Mouse (Mus musculus) G1E (cell line): Measurements from ENCODE around the gene Spem1. TPM values are rescaled to one million over a fixed set of nuclear protein-coding genes. Genes with fewer than 3 reads are reported as not detected.

Experiments used
- ATAC-seq: 2 replicates; pipeline ENCODE4 v1.8.0; 2016; ENCODE audit warnings: mild to moderate bottlenecking; ENCODE audit not compliant: insufficient number of reproducible peaks, poor library complexity, low FRiP score, severe bottlenecking; ENCODE audit errors: extremely low read depth
- DNase-seq: peaks from one replicate; pipeline ENCODE4 v3.0.0; 2012; ENCODE audit warnings: low spot score
- H3K27me3 ChIP-seq: 2 replicates; pipeline ENCODE4 v1.6.1; 2012; ENCODE audit warnings: mild to moderate bottlenecking, low read length, inconsistent platforms; ENCODE audit not compliant: insufficient read depth
- H3K36me3 ChIP-seq: replicated peaks from 2 replicates; pipeline ENCODE3; 2012; ENCODE audit warnings: mild to moderate bottlenecking, inconsistent platforms
- H3K4me1 ChIP-seq: 2 replicates; pipeline ENCODE4 v1.6.1; 2012; ENCODE audit warnings: low read depth, low read length, inconsistent platforms, mixed read lengths; ENCODE audit not compliant: insufficient read depth
- H3K4me3 ChIP-seq: 2 replicates; pipeline ENCODE4 v1.5.1; 2012; ENCODE audit warnings: low read depth, mild to moderate bottlenecking, inconsistent platforms, low read length, moderate library complexity, mixed read lengths
- H3K9me3 ChIP-seq: replicated peaks from 2 replicates; pipeline ENCODE4 v1.6.1; 2012; ENCODE audit warnings: inconsistent platforms
- CTCF ChIP-seq: IDR thresholded peaks from 2 replicates; pipeline ENCODE4 v1.5.1; 2012; ENCODE audit warnings: low read depth, low read length, inconsistent platforms, mixed read lengths
- GATA1 ChIP-seq: IDR thresholded peaks from 2 replicates; pipeline ENCODE4 v1.6.1; 2012; ENCODE audit warnings: borderline replicate concordance, low read length, inconsistent platforms, mixed read lengths
- GATA2 ChIP-seq: IDR thresholded peaks from 2 replicates; pipeline ENCODE4 v1.6.1; 2012; ENCODE audit warnings: low read depth, low read length, inconsistent platforms, borderline replicate concordance
- POLR2AphosphoS5 ChIP-seq: IDR thresholded peaks from 2 replicates; pipeline ENCODE4 v1.6.1; 2012; ENCODE audit warnings: low read depth, low read length, inconsistent platforms; ENCODE audit not compliant: insufficient replicate concordance
- TAL1 ChIP-seq: conservative IDR thresholded peaks from 2 replicates; pipeline ENCODE4 v1.6.1; 2012; ENCODE audit warnings: low read depth, low read length, inconsistent platforms, mixed read lengths
- polyA plus RNA-seq: library from polyadenylated mRNA; stranded (reverse); fragments of >175 nt; gene quantifications from 2 replicates; pipeline ENCODE4 v1.2.3, GENCODE M21; 2012
- total RNA-seq, 2 experiments: library from RNA; stranded (forward) in 1 of 2; stranded (reverse) in 1 of 2; fragments of 200-1000 nt in 1 of 2; fragments of >200 nt in 1 of 2; fragmentation: Nextera tagmentation in 1 of 2; gene quantifications; 2 replicates each; pipeline ENCODE4 v1.2.3; 2014 to 2017

The Spem1 gene
- total and polyA plus RNA-seq, 3 experiments: 0.11 TPM; not detected in 2

GRCm38 (mm10) chr11:69787306-69787705, 34.7 kb downstream of the Spem1 start:
- no peak overlapping the region for H3K4me3 ChIP-seq
- no peak for DNase-seq
- peaks cover 24% of the 10 kb centered on the region for H3K4me1 ChIP-seq
- peaks cover 17% of the 10 kb centered on the region for H3K27me3 ChIP-seq
- ATAC-seq: no peak
- H3K36me3 ChIP-seq: no peaks in the 10 kb centered on the region
- no peak for TF ChIP-seq GATA1
- TF ChIP-seq CTCF: no peak
- no peak for TF ChIP-seq POLR2AphosphoS5
- TF ChIP-seq TAL1: no peak
- TF ChIP-seq GATA2: no peak
- H3K9me3 ChIP-seq: no peaks in the 10 kb centered on the region

GRCm38 (mm10) chr11:69784793-69785272, 37.1 kb downstream of the Spem1 start:
- DNase-seq (peak; percentile 62), ATAC-seq (peak; percentile 76)
- H3K9me3 ChIP-seq: no peaks in the 10 kb centered on the region
- peak overlapping the region; percentile 65 for H3K4me3 ChIP-seq
- peaks cover 21% of the 10 kb centered on the region for H3K27me3 ChIP-seq
- H3K36me3 ChIP-seq: no peaks in the 10 kb centered on the region
- TF ChIP-seq CTCF: no peak
- TF ChIP-seq POLR2AphosphoS5: no peak
- no peak for TF ChIP-seq TAL1
- no peak for TF ChIP-seq GATA1
- TF ChIP-seq GATA2: no peak
- H3K4me1 ChIP-seq: peaks cover 24% of the 10 kb centered on the region

- DNase-seq (no peak), ATAC-seq (no peak)
- no peak for TF ChIP-seq GATA2
- no peak for TF ChIP-seq TAL1
- no peak for TF ChIP-seq GATA1
- no peak for TF ChIP-seq CTCF
- no peak for TF ChIP-seq POLR2AphosphoS5
- Histone ChIP-seq H3K9me3 (no peaks in the 10 kb centered on the region), H3K36me3 (peaks cover 20% of the 10 kb centered on the region), H3K27me3 (peaks cover 24% of the 10 kb centered on the region), H3K4me1 (peaks cover 23% of the 10 kb centered on the region), H3K4me3 (no peak overlapping the region)
Observed at GRCm38 (mm10) chr11:69781828-69782227, 40.2 kb downstream of the Spem1 start.

GRCm38 (mm10) chr11:69778985-69779384, 43.0 kb downstream of the Spem1 start:
- Histone ChIP-seq H3K27me3 (peaks cover 28% of the 10 kb centered on the region), H3K9me3 (no peaks in the 10 kb centered on the region), H3K36me3 (peaks cover 42% of the 10 kb centered on the region), H3K4me1 (peaks cover 8% of the 10 kb centered on the region), H3K4me3 (no peak overlapping the region)
- TF ChIP-seq POLR2AphosphoS5 (no peak), TAL1 (no peak), CTCF (no peak)
- DNase-seq: no peak
- ATAC-seq: no peak

- H3K27me3 ChIP-seq: peaks cover 28% of the 10 kb centered on the region
- H3K4me1 ChIP-seq: peaks cover 7% of the 10 kb centered on the region
- peaks cover 43% of the 10 kb centered on the region for H3K36me3 ChIP-seq
- ATAC-seq (no peak), DNase-seq (no peak)
- no peaks in the 10 kb centered on the region for H3K9me3 ChIP-seq
- H3K4me3 ChIP-seq: no peak overlapping the region
- TF ChIP-seq POLR2AphosphoS5 (no peak), GATA2 (no peak), GATA1 (no peak)
Observed at GRCm38 (mm10) chr11:69778258-69778982, 43.6 kb downstream of the Spem1 start.

- Histone ChIP-seq H3K36me3 (peaks cover 50% of the 10 kb centered on the region), H3K4me3 (no peak overlapping the region), H3K9me3 (no peaks in the 10 kb centered on the region), H3K4me1 (peaks cover 8% of the 10 kb centered on the region), H3K27me3 (peaks cover 28% of the 10 kb centered on the region)
- ATAC-seq (no peak), DNase-seq (no peak)
- TF ChIP-seq CTCF: no peak
- TF ChIP-seq TAL1: no peak
- no peak for TF ChIP-seq GATA1
- no peak for TF ChIP-seq POLR2AphosphoS5
- no peak for TF ChIP-seq GATA2
Observed at GRCm38 (mm10) chr11:69777504-69778257, 44.3 kb downstream of the Spem1 start.
